Mouse (Mus musculus): ENCODE results near the gene Mpzl2.

Mpzl2 gene

GRCm38 (mm10) chr9:45039499-45039898, at the start of gene Mpzl2:
Mpzl2 (plus strand) TSS chr9:45039799.
- no peak for DNase-seq (ENCODE audit: low read depth)

- DNase-seq (ENCODE audit: low read depth) = no peak
These were observed 47.8 kb upstream of the Mpzl2 start for GRCm38 (mm10) chr9:44991821-44992220.

GRCm38 (mm10) chr9:44992271-44992670, 47.3 kb upstream of the Mpzl2 start:
- DNase-seq (ENCODE audit: low read depth) = no peak

GRCm38 (mm10) chr9:44993268-44993667, 46.3 kb upstream of the Mpzl2 start:
- DNase-seq (ENCODE audit: low read depth) = no peak

GRCm38 (mm10) chr9:44994962-44995361, 44.6 kb upstream of the Mpzl2 start:
- no peak for DNase-seq (ENCODE audit: low read depth)

DNA sequence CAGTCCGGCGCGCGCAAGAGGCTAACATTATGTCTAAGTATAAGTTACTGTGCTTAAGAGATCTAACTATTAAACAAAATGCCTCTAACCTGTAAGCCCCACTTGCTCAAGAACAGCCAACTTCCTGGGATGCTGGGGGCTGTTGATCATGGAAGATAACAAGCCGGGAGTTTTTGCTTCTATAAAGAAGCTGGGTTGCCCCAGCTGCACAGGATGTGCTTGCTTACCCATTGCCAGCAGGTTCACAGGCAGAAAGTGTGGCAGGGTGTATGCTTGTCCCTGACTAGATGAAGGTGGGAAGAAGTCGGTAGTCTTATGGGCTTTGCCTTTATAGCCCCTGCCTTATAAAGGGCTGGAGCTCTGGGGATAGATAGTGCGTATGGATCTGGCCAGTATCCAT, 43.0 kb upstream of the Mpzl2 start:
- peak; percentile 49 for DNase-seq (ENCODE audit: low read depth)

GRCm38 (mm10) chr9:44998138-44998537, 41.5 kb upstream of the Mpzl2 start:
- peak; percentile 65 for DNase-seq (ENCODE audit: low read depth)

GRCm38 (mm10) chr9:44999171-44999570, 40.4 kb upstream of the Mpzl2 start:
- DNase-seq (ENCODE audit: low read depth) = peak; percentile 65

GRCm38 (mm10) chr9:44999776-45000175, 39.8 kb upstream of the Mpzl2 start:
- no peak for DNase-seq (ENCODE audit: low read depth)

GRCm38 (mm10) chr9:45000249-45000648, 39.4 kb upstream of the Mpzl2 start:
- DNase-seq (ENCODE audit: low read depth) = no peak

GRCm38 (mm10) chr9:45007404-45007803, 32.2 kb upstream of the Mpzl2 start:
- DNase-seq (ENCODE audit: low read depth) = no peak

GRCm38 (mm10) chr9:45008342-45008741, 31.3 kb upstream of the Mpzl2 start:
- DNase-seq (ENCODE audit: low read depth) = peak; percentile 56

GRCm38 (mm10) chr9:45009180-45010078, 30.2 kb upstream of the Mpzl2 start, which contains the start of gene Cd3e:
Cd3e (minus strand) TSS chr9:45009627.
- DNase-seq (ENCODE audit: low read depth) = peak; percentile 90

DNA sequence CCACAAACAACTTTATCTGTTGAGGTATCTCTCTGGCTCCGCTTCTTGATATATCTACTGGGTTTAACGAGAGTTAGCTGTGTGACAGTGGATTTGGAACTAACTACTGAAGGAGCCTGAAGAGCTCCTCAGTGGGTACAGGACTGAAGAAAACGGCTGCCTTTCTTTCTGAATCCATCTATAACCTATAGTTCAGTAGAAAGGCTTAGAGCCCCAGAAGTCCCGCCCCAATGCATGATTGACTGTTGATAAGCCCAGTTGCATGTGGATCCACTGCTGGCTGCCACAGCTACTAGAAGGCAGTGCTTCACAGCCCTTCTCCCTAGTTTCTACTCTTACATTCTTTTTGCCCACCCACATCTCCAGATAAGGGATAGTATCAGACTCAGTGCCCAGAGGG, 29.1 kb upstream of the Mpzl2 start:
- peak; percentile 83 for DNase-seq (ENCODE audit: low read depth)

GRCm38 (mm10) chr9:45011291-45011690, 28.3 kb upstream of the Mpzl2 start:
- DNase-seq (ENCODE audit: low read depth) = no peak

DNA sequence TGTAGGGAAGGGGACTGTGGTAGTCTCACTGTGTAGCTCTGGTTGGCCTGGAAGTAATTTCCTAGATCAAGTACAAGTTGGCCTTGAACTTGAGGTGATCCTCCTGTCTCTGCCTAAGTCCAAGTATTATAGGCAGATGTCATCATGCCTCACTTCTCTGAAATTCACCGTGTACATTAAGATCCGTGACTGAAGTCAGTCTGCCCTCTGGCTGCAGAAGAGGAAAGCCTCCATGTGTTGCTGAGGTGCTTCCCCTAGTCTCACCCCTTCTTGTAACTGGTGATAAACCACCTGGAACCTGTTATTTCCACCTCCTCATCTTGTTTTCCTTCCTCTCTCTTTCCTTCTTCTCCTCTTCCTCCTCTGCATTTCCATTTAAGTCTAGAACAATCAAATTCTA, 24.7 kb upstream of the Mpzl2 start:
- peak; percentile 81 for DNase-seq (ENCODE audit: low read depth)

GRCm38 (mm10) chr9:45015841-45016240, 23.8 kb upstream of the Mpzl2 start:
- peak; percentile 59 for DNase-seq (ENCODE audit: low read depth)

GRCm38 (mm10) chr9:45018031-45018430, 21.6 kb upstream of the Mpzl2 start:
- DNase-seq (ENCODE audit: low read depth) = no peak

GRCm38 (mm10) chr9:45022800-45023199, 16.8 kb upstream of the Mpzl2 start:
- DNase-seq (ENCODE audit: low read depth) = peak; percentile 90

GRCm38 (mm10) chr9:45023638-45024037, 16.0 kb upstream of the Mpzl2 start:
- no peak for DNase-seq (ENCODE audit: low read depth)

DNA sequence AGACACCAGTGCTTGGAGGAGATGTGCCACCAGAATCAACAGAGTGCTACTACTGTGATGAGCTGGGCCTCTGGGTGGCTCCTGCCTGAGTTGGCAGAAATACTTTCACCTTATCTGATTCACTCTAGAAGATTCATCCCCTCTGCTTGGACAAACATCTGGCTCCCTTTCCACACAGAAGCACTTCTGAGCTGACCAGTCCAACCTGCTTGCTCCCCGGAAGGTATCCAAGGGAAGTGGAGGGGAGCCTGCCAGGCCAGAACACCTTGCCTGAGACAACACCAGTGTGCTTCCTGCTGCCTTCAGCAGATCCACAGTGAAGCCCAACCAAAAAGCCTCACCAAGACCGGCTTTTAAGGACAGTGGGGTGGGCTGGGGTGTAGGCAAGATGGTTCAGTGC, 15.4 kb upstream of the Mpzl2 start:
- no peak for DNase-seq (ENCODE audit: low read depth)

DNA sequence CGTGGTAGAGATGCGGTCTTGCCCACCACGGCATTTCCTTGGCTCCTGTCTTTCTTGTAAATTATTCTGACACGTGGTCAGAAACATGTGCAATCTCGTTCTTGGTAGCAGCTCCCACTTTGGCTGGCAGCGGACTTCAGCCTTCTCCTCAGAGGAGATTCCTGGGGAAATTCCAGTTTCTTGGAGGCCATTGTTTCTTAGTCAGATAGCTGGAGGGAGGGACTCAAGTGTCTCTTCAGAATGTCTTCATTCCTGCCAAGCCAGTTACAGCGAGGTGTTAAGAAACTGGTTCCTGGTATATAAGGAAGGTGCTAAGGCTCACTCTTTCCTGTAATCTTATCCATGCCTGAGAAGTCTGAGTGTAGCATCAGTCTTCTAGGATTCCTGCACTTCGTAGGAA, 12.2 kb upstream of the Mpzl2 start:
- DNase-seq (ENCODE audit: low read depth) = no peak

DNA sequence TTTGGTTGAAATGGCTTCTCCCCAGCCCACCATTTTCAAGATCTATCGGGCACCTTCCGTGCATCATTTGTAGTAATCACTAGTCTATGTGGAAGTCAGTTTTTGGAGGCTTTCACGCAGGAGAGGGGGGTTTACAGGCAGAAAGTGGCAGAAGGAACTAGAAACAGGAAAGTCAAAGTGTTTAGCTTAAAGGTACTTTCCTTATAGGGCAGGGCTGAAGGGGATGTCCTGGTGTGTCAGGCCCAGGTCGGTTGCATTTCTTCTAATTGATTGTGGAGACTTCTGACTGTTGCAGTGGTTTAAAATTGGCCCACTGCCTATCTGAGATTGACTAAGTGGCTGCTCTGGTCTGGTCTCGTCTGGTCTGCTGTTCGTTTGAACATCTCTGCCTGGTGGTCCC, 9.3 kb upstream of the Mpzl2 start:
- DNase-seq (ENCODE audit: low read depth) = no peak

GRCm38 (mm10) chr9:45032261-45032660, 7.3 kb upstream of the Mpzl2 start:
- DNase-seq (ENCODE audit: low read depth) = no peak
